Mouse (Mus musculus): ENCODE measurements around the gene Lmx1a.

DNA sequence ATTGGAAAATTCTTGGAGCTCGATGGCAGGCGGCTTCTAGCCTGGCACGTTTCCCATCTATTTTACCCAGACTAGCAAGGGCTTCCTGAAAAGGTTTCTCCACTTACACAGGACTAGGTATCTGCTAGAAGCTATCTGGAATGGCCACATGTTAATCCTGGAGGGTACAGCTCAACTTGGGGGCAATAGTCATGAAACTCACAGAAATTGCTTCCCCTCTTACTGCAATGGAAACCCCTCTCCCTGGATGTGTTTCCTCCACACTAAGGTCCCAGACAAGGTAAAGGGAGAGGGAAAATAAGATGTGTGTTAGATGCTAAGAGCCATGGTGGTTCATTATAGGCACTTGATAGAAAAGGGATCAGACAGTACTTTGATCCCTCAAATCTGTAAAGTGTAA, 5.7 kb downstream of the Lmx1a start:
- TF ChIP-seq POLR2A (IDR thresholded peaks at IDR 0.05; ENCODE audit: insufficient read depth, low read depth, low read length) (no peak), CTCF (IDR thresholded peaks at IDR 0.05) (no peak)
